Mouse (Mus musculus): ENCODE measurements around the gene Gramd1b. TPM values are rescaled to one million over a fixed set of nuclear protein-coding genes. Genes with fewer than 3 reads are reported as not detected.

Gene Gramd1b
- total and polyA plus RNA-seq, 2 experiments from 2014 or later, result 18.0 to 48.6 TPM

DNA sequence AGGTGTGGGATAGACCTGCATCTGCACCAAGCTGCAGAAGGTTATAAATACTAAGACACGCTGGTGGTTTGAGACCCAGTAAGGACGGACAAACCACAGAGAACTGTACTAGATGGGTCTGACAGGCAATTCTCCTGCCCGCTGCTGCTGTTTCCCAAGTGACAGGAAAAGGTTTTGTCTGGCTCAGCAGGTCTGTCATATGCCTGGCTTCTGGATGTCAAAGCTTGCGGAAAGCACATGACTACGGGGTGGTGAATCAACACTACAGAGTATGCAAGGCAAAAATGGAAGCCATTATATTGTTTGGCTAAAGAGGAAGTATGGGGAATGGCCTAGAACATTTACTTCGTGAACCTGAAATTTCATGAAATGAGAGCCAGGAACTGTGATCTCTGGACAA is 10.1 kb downstream of the Gramd1b start:
- no peaks in the 10 kb centered on the region for H3K4me1 ChIP-seq (ENCODE audit: insufficient read depth)
- H3K4me2 ChIP-seq (ENCODE audit: low read depth), result no peak overlapping the region
- WGBS, result 86% methylated on average over 6 of the region's 6 CpGs
- no peaks in the 10 kb centered on the region for H3K27me3 ChIP-seq (ENCODE audit: insufficient read depth, low read length)
- no peak overlapping the region for H3K27ac ChIP-seq (ENCODE audit: low read depth, low read length)
- H3K9me3 ChIP-seq (ENCODE audit: low read length), result no peaks in the 10 kb centered on the region
- no peaks in the 10 kb centered on the region for H3K36me3 ChIP-seq (ENCODE audit: insufficient read depth)
- no peak overlapping the region for H3K4me3 ChIP-seq (ENCODE audit: low read depth, low read length)
- no peak for TF ChIP-seq CTCF (IDR thresholded peaks at IDR 0.05; ENCODE audit: low read depth)
- H3K9ac ChIP-seq, result no peak overlapping the region
- ATAC-seq, result no peak
- no peak for DNase-seq

DNA sequence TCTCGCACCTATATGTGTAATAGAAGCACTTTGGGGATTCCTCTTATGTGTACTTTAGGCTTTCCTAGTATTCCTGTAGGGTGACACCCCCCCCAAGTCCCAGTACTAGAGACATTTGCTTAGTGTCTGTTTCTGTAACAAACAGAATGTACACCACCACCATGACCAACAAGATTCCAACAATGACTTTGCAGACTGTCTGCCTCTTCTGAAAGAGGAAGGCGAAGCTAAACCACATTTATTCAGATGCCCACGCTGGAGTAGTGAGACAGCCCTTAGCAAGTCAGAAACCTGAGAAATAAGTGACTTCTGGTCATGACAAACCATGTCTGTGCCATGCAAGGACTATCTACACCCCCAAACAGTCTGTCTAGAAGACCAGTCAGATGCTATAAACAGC is 11.9 kb downstream of the Gramd1b start:
- ATAC-seq (no peak), DNase-seq (no peak)
- H3K9ac ChIP-seq, result no peak overlapping the region
- no peak overlapping the region for H3K4me2 ChIP-seq (ENCODE audit: low read depth)
- TF ChIP-seq CTCF (IDR thresholded peaks at IDR 0.05; ENCODE audit: low read depth), result no peak
- no peak overlapping the region for H3K27ac ChIP-seq (ENCODE audit: low read depth, low read length)
- H3K4me3 ChIP-seq (ENCODE audit: low read depth, low read length), result no peak overlapping the region
- WGBS, result 83% methylated on average over 3 of the region's 3 CpGs
- no peaks in the 10 kb centered on the region for H3K36me3 ChIP-seq (ENCODE audit: insufficient read depth)
- H3K9me3 ChIP-seq (ENCODE audit: low read length), result no peaks in the 10 kb centered on the region
- no peaks in the 10 kb centered on the region for H3K27me3 ChIP-seq (ENCODE audit: insufficient read depth, low read length)
- no peaks in the 10 kb centered on the region for H3K4me1 ChIP-seq (ENCODE audit: insufficient read depth)

DNA sequence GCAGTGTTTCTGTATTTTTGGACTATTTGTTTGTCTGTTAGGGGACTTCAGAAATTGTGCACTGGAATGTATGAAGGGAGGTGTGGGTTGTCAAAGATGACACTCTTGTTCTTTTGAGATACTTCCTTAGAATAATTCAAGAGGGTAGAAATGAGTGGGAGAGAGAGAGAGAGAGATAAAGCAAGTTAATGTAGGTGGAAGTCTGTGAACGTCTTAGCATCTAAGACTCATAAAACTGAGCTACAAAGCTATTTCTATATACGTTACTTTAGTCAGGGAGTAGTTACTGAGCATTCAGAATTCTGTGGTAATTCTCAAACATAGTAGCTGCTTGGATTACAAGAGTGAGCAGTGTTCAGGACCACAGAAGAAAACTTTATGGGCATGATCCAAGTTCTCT is 19.2 kb downstream of the Gramd1b start:
- no peaks in the 10 kb centered on the region for H3K4me1 ChIP-seq (ENCODE audit: insufficient read depth)
- H3K4me3 ChIP-seq (ENCODE audit: low read depth, low read length), result no peak overlapping the region
- WGBS, result 86% methylated on average over 2 of the region's 2 CpGs
- no peaks in the 10 kb centered on the region for H3K36me3 ChIP-seq (ENCODE audit: insufficient read depth)
- no peak for TF ChIP-seq CTCF (IDR thresholded peaks at IDR 0.05; ENCODE audit: low read depth)
- H3K9ac ChIP-seq, result no peak overlapping the region
- no peak for DNase-seq
- no peaks in the 10 kb centered on the region for H3K9me3 ChIP-seq (ENCODE audit: low read length)
- H3K4me2 ChIP-seq (ENCODE audit: low read depth), result no peak overlapping the region
- no peaks in the 10 kb centered on the region for H3K27me3 ChIP-seq (ENCODE audit: insufficient read depth, low read length)
- no peak for ATAC-seq
- no peak overlapping the region for H3K27ac ChIP-seq (ENCODE audit: low read depth, low read length)

DNA sequence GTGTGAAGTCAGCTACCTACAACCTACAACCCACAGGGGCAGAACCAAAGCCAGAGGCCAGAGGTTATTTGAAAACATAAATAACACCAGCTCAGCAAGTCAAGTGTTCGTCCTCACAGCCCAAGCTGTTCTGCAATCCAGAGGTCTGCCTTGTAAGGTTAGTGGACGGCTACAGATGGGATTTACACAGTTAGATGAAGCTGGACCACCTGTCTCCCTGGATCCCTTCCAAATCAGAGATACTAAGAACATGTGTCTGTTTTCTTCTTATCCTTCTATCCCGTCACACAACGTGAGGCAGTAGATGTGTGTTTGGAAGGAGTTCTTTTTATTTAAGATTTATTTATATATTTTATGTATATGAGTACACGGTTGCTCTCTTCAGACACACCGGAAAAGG is 21.7 kb downstream of the Gramd1b start:
- Histone ChIP-seq H3K9me3 (ENCODE audit: low read length) (no peaks in the 10 kb centered on the region), H3K27ac (ENCODE audit: low read depth, low read length) (no peak overlapping the region), H3K9ac (no peak overlapping the region), H3K4me2 (ENCODE audit: low read depth) (no peak overlapping the region), H3K36me3 (ENCODE audit: insufficient read depth) (no peaks in the 10 kb centered on the region), H3K4me1 (ENCODE audit: insufficient read depth) (0 out of 2 replicates have a peak, but pooled peaks cover 5% of the 10 kb centered on the region), H3K4me3 (ENCODE audit: low read depth, low read length) (no peak overlapping the region), H3K27me3 (ENCODE audit: insufficient read depth, low read length) (no peaks in the 10 kb centered on the region)
- 62% methylated on average over 6 of the region's 6 CpGs for WGBS
- no peak for TF ChIP-seq CTCF (IDR thresholded peaks at IDR 0.05; ENCODE audit: low read depth)
- DNase-seq (no peak), ATAC-seq (no peak)

DNA sequence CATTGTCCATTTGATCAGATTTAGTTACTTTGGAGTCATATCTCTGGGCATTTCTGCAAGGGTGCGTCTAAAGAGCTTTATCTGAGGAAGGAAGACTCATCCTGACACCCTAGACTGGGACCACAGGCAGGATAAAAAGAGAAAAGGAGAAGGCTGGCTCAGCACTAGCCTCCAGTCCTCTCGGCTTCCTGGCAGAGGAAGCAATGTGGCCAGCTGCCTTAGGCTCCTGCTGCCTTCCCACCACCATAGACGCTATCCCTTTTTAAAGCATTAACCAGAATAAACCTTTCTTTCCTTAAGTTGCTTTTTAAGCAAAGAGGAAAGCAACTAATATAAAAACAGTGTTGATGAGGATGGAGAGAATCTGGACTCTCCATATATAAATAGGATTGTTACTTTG is 24.6 kb downstream of the Gramd1b start:
- Histone ChIP-seq H3K4me1 (ENCODE audit: insufficient read depth) (0 out of 2 replicates have a peak, but pooled peaks cover 5% of the 10 kb centered on the region), H3K9ac (no peak overlapping the region), H3K9me3 (ENCODE audit: low read length) (no peaks in the 10 kb centered on the region), H3K27ac (ENCODE audit: low read depth, low read length) (0 out of 2 replicates have a peak overlapping the region, but pooled peaks have one; percentile 35), H3K4me3 (ENCODE audit: low read depth, low read length) (no peak overlapping the region), H3K36me3 (ENCODE audit: insufficient read depth) (no peaks in the 10 kb centered on the region), H3K27me3 (ENCODE audit: insufficient read depth, low read length) (no peaks in the 10 kb centered on the region), H3K4me2 (ENCODE audit: low read depth) (no peak overlapping the region)
- DNase-seq, result no peak
- peak; percentile 54 for ATAC-seq
- no peak for TF ChIP-seq CTCF (IDR thresholded peaks at IDR 0.05; ENCODE audit: low read depth)
- 59% methylated on average over 3 of the region's 3 CpGs for WGBS

DNA sequence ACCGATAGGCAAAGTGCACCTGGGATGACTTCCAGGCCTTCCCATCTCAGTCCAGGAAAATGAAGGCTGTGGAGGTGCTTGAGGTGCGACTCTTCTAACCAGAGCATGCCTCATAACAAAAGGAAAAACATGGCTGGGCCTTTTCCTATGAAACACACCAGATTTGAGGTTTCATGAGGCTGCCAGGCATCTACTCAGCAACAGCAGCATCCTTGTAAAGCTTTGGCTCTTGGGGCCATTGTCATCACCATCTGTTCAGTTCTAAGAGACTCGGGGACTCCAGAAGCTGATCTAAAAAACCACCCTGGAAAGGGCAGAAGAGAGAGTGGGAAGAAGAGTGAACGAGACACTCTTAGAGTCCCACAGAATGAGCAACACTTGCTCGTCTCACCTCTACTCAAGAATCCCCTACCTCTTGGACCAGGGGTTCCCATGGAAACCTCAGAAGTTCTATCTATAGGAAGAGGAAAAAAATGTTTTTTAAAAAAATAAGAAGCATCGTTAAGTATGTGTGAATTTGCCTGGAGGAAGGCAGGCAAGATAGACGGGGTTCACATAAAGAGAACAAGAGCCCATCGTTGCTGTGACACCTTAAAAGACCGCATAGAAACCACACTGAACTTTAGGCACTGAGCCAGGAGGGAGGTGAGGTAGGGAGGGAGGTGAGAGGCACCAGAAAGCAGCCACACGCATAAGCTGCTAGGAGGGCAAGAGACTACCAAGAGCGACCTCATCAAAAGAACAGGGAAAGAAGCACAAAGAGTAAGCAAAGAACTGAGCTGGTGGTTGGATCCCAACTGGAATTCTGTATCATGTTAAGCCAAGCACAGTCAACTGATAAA is 25.5 kb downstream of the Gramd1b start:
- H3K9ac ChIP-seq, result no peak overlapping the region
- DNase-seq (peak; percentile 43), ATAC-seq (peak; percentile 56)
- H3K27ac ChIP-seq (ENCODE audit: low read depth, low read length), result peak overlapping the region; percentile 64
- no peaks in the 10 kb centered on the region for H3K36me3 ChIP-seq (ENCODE audit: insufficient read depth)
- no peaks in the 10 kb centered on the region for H3K9me3 ChIP-seq (ENCODE audit: low read length)
- H3K4me1 ChIP-seq (ENCODE audit: insufficient read depth), result 0 out of 2 replicates have a peak, but pooled peaks cover 5% of the 10 kb centered on the region
- H3K27me3 ChIP-seq (ENCODE audit: insufficient read depth, low read length), result no peaks in the 10 kb centered on the region
- TF ChIP-seq CTCF (IDR thresholded peaks at IDR 0.05; ENCODE audit: low read depth), result no peak
- H3K4me3 ChIP-seq (ENCODE audit: low read depth, low read length), result no peak overlapping the region
- H3K4me2 ChIP-seq (ENCODE audit: low read depth), result no peak overlapping the region
- whole genome bisulfite sequencing, result 46% methylated on average over 11 of the region's 11 CpGs

DNA sequence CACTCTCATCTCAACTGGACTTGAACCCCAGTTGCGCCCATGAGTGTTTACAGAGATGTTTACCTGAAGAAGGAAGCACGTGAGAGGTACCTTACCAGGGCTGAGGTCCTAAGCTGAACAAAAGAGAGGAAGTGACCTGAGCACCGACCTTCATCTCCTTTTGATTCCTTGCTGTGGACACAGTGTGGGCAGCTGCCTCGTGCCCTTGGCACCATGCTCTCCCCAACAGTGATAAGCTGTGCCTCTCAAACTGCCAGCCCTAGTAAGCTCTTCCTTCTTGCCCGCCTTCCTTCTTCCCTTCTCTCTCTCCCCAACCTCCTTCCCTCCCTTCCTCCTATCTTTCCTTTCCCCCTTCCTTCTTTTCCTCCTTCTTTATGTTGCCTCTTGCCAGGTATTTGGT is 26.3 kb downstream of the Gramd1b start:
- Histone ChIP-seq H3K4me1 (ENCODE audit: insufficient read depth) (0 out of 2 replicates have a peak, but pooled peaks cover 5% of the 10 kb centered on the region), H3K4me2 (ENCODE audit: low read depth) (no peak overlapping the region), H3K4me3 (ENCODE audit: low read depth, low read length) (no peak overlapping the region), H3K27ac (ENCODE audit: low read depth, low read length) (no peak overlapping the region), H3K9ac (no peak overlapping the region), H3K36me3 (ENCODE audit: insufficient read depth) (no peaks in the 10 kb centered on the region), H3K27me3 (ENCODE audit: insufficient read depth, low read length) (no peaks in the 10 kb centered on the region), H3K9me3 (ENCODE audit: low read length) (no peaks in the 10 kb centered on the region)
- DNase-seq, result no peak
- 87% methylated on average over 5 of the region's 5 CpGs for WGBS
- no peak for TF ChIP-seq CTCF (IDR thresholded peaks at IDR 0.05; ENCODE audit: low read depth)
- ATAC-seq, result no peak

Data from forebrain, postnatal 0 days (tissue).